Mouse (Mus musculus): ENCODE measurements around the gene Apoa2. TPM values are rescaled to one million over a fixed set of nuclear protein-coding genes. Genes with fewer than 3 reads are reported as not detected.

Gene Apoa2
- polyA plus RNA-seq, 1 experiment from 2014 or later, result 1.9 TPM

DNA sequence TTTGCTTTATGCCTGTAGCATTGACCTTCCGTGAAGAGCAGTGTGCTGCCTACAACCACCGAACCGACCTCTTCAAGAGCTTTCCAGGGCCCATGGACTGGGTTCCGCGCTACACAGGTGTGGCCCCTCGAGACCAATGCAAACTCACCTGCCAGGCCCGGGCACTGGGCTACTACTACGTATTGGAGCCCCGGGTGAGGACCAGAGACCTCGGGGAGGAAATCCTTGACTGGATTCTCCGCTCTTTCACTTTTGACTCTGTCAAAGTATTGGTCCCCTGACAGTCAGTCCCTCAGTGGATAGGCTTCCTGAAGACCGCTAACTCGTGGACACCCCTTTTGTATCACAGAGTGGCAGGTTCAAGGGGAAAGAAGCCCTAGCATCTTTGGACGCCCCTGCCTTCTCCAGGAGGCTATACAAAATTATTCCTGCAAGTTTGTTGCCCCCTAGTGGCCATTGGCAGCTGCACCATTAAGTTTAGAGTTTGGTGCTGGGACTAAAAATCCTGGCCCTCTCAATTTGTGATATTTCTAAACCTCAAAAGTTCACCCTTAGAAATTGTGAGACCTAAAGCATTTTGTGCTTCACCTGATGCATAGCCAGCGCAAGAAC is 32.2 kb downstream of the Apoa2 start:
- H3K9ac ChIP-seq (ENCODE audit: low read length), result no peak overlapping the region
- no peak overlapping the region for H3K4me2 ChIP-seq (ENCODE audit: low read depth, low read length, severe bottlenecking)
- H3K9me3 ChIP-seq (ENCODE audit: control insufficient read depth, low read length), result no peaks in the 10 kb centered on the region
- no peaks in the 10 kb centered on the region; the same call in 1 of the 2 replicates for H3K36me3 ChIP-seq (ENCODE audit: control insufficient read depth, insufficient read depth, low read length)
- peak; percentile 75 for DNase-seq (ENCODE audit: low spot score)
- peak; percentile 29; the same call in 1 of the 2 replicates for ATAC-seq (replicated peaks; ENCODE audit: low FRiP score)
- H3K27me3 ChIP-seq (ENCODE audit: control insufficient read depth, insufficient read depth, low read length), result no peaks in the 10 kb centered on the region
- no peak overlapping the region for H3K27ac ChIP-seq (ENCODE audit: low read depth, low read length)
- H3K4me3 ChIP-seq (ENCODE audit: low read depth, low read length), result no peak overlapping the region
- WGBS, result 69% methylated on average over 15 of the region's 15 CpGs
- H3K4me1 ChIP-seq (replicated peaks; ENCODE audit: control insufficient read depth, insufficient read depth, low read length), result peaks cover 6% of the 10 kb centered on the region; the same call in 1 of the 2 replicates

- WGBS, result 90% methylated on average over 9 of the region's 9 CpGs
- no peaks in the 10 kb centered on the region; the same call in 1 of the 2 replicates for H3K36me3 ChIP-seq (ENCODE audit: control insufficient read depth, insufficient read depth, low read length)
- no peak overlapping the region for H3K4me2 ChIP-seq (ENCODE audit: low read depth, low read length, severe bottlenecking)
These were observed 32.9 kb downstream of the Apoa2 start for GRCm38 (mm10) chr1:171257781-171258180.

GRCm38 (mm10) chr1:171258921-171259320 is 34.1 kb downstream of the Apoa2 start:
- DNase-seq (ENCODE audit: low spot score), result no peak
- H3K4me1 ChIP-seq (replicated peaks; ENCODE audit: control insufficient read depth, insufficient read depth, low read length), result no peaks in the 10 kb centered on the region
- H3K4me2 ChIP-seq (ENCODE audit: low read depth, low read length, severe bottlenecking), result no peak overlapping the region
- H3K27me3 ChIP-seq (ENCODE audit: control insufficient read depth, insufficient read depth, low read length), result no peaks in the 10 kb centered on the region
- H3K4me3 ChIP-seq (ENCODE audit: low read depth, low read length), result no peak overlapping the region
- no peaks in the 10 kb centered on the region; the same call in 1 of the 2 replicates for H3K36me3 ChIP-seq (ENCODE audit: control insufficient read depth, insufficient read depth, low read length)
- no peaks in the 10 kb centered on the region for H3K9me3 ChIP-seq (ENCODE audit: control insufficient read depth, low read length)
- no peak for ATAC-seq (replicated peaks; ENCODE audit: low FRiP score)
- 80% methylated on average over 17 of the region's 17 CpGs for WGBS
- H3K27ac ChIP-seq (ENCODE audit: low read depth, low read length), result no peak overlapping the region
- no peak overlapping the region for H3K9ac ChIP-seq (ENCODE audit: low read length)

More at GRCm38 (mm10) chr1:171257781-171258180, 32.9 kb downstream of the Apoa2 start:
- no peak for DNase-seq (ENCODE audit: low spot score)
- Histone ChIP-seq H3K9me3 (ENCODE audit: control insufficient read depth, low read length) (no peaks in the 10 kb centered on the region), H3K27ac (ENCODE audit: low read depth, low read length) (no peak overlapping the region), H3K4me1 (replicated peaks; ENCODE audit: control insufficient read depth, insufficient read depth, low read length) (no peaks in the 10 kb centered on the region; the same call in 1 of the 2 replicates), H3K27me3 (ENCODE audit: control insufficient read depth, insufficient read depth, low read length) (no peaks in the 10 kb centered on the region), H3K9ac (ENCODE audit: low read length) (no peak overlapping the region), H3K4me3 (ENCODE audit: low read depth, low read length) (no peak overlapping the region)
- no peak for ATAC-seq (replicated peaks; ENCODE audit: low FRiP score)

DNA sequence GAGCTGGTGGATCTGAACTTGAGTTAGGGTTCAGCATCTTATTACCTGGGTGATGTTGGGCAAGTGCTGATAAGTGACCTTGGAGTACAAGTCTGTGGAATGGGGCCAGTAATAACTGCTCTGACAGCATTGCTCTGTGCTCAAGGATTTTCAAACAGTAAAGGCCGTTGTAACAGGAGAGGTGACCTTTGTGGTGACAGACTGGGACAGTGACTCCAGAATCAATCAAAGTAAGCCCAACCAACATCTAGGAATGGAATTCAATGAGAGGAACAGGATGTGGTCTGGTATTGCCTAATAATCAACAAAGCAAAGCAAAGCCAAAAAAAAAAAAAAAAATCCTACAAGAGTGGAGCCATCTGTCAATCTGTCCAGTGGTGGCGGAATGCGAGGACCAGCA is 35.5 kb downstream of the Apoa2 start:
- Histone ChIP-seq H3K9ac (ENCODE audit: low read length) (no peak overlapping the region), H3K9me3 (ENCODE audit: control insufficient read depth, low read length) (no peaks in the 10 kb centered on the region), H3K36me3 (ENCODE audit: control insufficient read depth, insufficient read depth, low read length) (no peaks in the 10 kb centered on the region; the same call in 1 of the 2 replicates), H3K4me1 (replicated peaks; ENCODE audit: control insufficient read depth, insufficient read depth, low read length) (no peaks in the 10 kb centered on the region), H3K27me3 (ENCODE audit: control insufficient read depth, insufficient read depth, low read length) (no peaks in the 10 kb centered on the region), H3K4me3 (ENCODE audit: low read depth, low read length) (no peak overlapping the region), H3K27ac (ENCODE audit: low read depth, low read length) (no peak overlapping the region), H3K4me2 (ENCODE audit: low read depth, low read length, severe bottlenecking) (no peak overlapping the region)
- WGBS, result 83% methylated on average over 3 of the region's 3 CpGs
- ATAC-seq (replicated peaks; ENCODE audit: low FRiP score) (no peak), DNase-seq (ENCODE audit: low spot score) (no peak)

GRCm38 (mm10) chr1:171262594-171263130 is 37.8 kb downstream of the Apoa2 start:
- H3K36me3 ChIP-seq (ENCODE audit: control insufficient read depth, insufficient read depth, low read length), result no peaks in the 10 kb centered on the region
- DNase-seq (ENCODE audit: low spot score) (peak; percentile 55), ATAC-seq (replicated peaks; ENCODE audit: low FRiP score) (peak; percentile 45)
- H3K9me3 ChIP-seq (ENCODE audit: control insufficient read depth, low read length), result no peaks in the 10 kb centered on the region
- no peak overlapping the region; the same call in 1 of the 2 replicates for H3K9ac ChIP-seq (ENCODE audit: low read length)
- H3K27ac ChIP-seq (ENCODE audit: low read depth, low read length), result peak overlapping the region; percentile 25; the same call in 1 of the 2 replicates
- H3K4me3 ChIP-seq (ENCODE audit: low read depth, low read length), result peak overlapping the region; percentile 14
- WGBS, result 12% methylated on average over 8 of the region's 8 CpGs
- H3K4me2 ChIP-seq (ENCODE audit: low read depth, low read length, severe bottlenecking), result peak overlapping the region; percentile 46
- H3K27me3 ChIP-seq (ENCODE audit: control insufficient read depth, insufficient read depth, low read length), result no peaks in the 10 kb centered on the region
- H3K4me1 ChIP-seq (replicated peaks; ENCODE audit: control insufficient read depth, insufficient read depth, low read length), result no peaks in the 10 kb centered on the region

GRCm38 (mm10) chr1:171263185-171263611 is 38.3 kb downstream of the Apoa2 start:
- DNase-seq (ENCODE audit: low spot score), result no peak
- ATAC-seq (replicated peaks; ENCODE audit: low FRiP score), result peak; percentile 87
- Histone ChIP-seq H3K9me3 (ENCODE audit: control insufficient read depth, low read length) (no peaks in the 10 kb centered on the region), H3K27ac (ENCODE audit: low read depth, low read length) (no peak overlapping the region), H3K4me2 (ENCODE audit: low read depth, low read length, severe bottlenecking) (peak overlapping the region; percentile 46; the same call in 1 of the 2 replicates), H3K4me1 (replicated peaks; ENCODE audit: control insufficient read depth, insufficient read depth, low read length) (no peaks in the 10 kb centered on the region), H3K27me3 (ENCODE audit: control insufficient read depth, insufficient read depth, low read length) (no peaks in the 10 kb centered on the region), H3K4me3 (ENCODE audit: low read depth, low read length) (peak overlapping the region; percentile 14), H3K9ac (ENCODE audit: low read length) (no peak overlapping the region), H3K36me3 (ENCODE audit: control insufficient read depth, insufficient read depth, low read length) (no peaks in the 10 kb centered on the region)
- WGBS, result 0% methylated on average over 2 of the region's 2 CpGs

DNA sequence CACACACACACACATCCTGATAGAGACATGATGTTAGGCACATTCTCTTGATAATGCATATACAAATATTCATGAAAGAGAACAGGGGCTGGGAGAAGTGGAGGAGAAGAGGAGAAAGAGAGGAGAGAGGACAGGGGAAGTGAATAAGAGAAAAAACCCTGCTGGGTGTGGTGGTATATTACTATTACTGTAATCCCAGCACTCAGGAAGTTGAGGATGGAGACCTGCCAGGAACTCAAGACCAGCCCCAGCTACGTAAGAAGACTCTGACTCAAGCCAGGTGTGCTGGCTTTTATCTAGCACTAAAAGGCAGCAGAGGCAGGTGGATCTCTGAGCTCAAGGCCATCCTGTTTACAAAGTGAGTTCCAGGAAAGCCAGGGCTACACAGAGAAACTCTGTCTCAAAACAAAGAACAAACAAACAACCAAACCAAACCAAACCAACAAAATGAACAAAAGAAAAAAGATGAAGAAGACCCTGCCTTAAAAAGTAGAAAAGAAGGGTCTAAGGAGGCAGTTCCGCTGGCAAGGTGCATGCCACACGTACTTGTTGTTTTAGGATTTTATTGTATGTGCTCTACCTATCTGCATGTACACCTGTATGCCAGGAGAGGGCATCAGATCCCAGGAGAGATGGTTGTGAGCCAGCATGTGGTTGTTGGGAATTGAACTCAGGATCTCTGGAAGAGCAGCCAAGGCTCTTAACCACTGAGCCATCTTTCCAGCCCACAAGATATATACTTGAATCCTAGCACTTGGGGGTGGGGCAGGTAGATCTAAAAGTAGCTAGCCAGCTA is 39.0 kb downstream of the Apoa2 start:
- no peak overlapping the region for H3K4me2 ChIP-seq (ENCODE audit: low read depth, low read length, severe bottlenecking)
- no peak; the same call in 1 of the 2 replicates for ATAC-seq (replicated peaks; ENCODE audit: low FRiP score)
- WGBS, result 86% methylated on average over 3 of the region's 3 CpGs

DNA sequence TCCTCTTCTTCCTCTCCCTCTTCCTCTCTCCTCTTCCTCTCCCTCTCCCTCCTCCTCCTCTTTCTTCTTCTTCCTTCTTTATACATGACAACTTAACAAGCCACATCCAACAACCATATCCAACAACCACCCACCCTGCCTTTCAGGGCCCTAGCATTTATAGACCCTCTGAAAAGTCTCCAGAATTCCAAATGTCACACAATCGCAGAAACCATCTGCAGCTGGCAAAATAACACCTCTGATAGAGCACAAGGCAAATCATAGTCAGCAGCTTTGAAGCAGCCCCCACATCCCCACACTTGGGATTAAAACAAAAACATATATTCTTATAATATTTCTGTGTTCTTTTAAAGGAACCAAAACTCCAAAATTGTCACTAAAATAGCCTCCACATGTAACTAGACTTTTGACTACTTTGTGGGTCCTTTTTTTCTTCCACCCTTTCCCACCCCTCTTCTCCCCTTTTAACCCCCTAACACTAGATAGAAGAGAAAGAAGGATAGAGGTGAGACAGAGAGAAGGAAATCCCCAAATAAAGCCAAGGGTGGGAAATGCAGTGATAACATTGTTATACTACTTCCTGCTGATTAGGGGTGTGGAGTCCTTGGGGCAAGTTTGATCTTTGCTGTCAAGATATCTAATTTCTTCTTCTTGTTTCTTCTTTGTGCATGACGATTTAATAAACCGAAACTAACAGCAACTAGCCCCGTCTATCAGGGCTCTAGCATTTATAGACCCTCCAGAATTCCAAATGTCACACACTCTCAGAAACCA is 41.3 kb downstream of the Apoa2 start:
- 83% methylated on average over 4 of the region's 4 CpGs for WGBS
- ATAC-seq (replicated peaks; ENCODE audit: low FRiP score) (no peak), DNase-seq (ENCODE audit: low spot score) (no peak)
- no peaks in the 10 kb centered on the region for H3K27me3 ChIP-seq (ENCODE audit: control insufficient read depth, insufficient read depth, low read length)
- H3K4me1 ChIP-seq (replicated peaks; ENCODE audit: control insufficient read depth, insufficient read depth, low read length), result peaks cover 5% of the 10 kb centered on the region; the same call in 1 of the 2 replicates
- H3K27ac ChIP-seq (ENCODE audit: low read depth, low read length), result no peak overlapping the region
- H3K36me3 ChIP-seq (ENCODE audit: control insufficient read depth, insufficient read depth, low read length), result no peaks in the 10 kb centered on the region
- H3K9ac ChIP-seq (ENCODE audit: low read length), result no peak overlapping the region
- H3K9me3 ChIP-seq (ENCODE audit: control insufficient read depth, low read length), result no peaks in the 10 kb centered on the region
- no peak overlapping the region for H3K4me3 ChIP-seq (ENCODE audit: low read depth, low read length)
- no peak overlapping the region for H3K4me2 ChIP-seq (ENCODE audit: low read depth, low read length, severe bottlenecking)

More for the DNA sequence above, 39.0 kb downstream of the Apoa2 start:
- Histone ChIP-seq H3K9ac (ENCODE audit: low read length) (no peak overlapping the region), H3K36me3 (ENCODE audit: control insufficient read depth, insufficient read depth, low read length) (no peaks in the 10 kb centered on the region), H3K27me3 (ENCODE audit: control insufficient read depth, insufficient read depth, low read length) (no peaks in the 10 kb centered on the region), H3K9me3 (ENCODE audit: control insufficient read depth, low read length) (no peaks in the 10 kb centered on the region), H3K27ac (ENCODE audit: low read depth, low read length) (no peak overlapping the region), H3K4me3 (ENCODE audit: low read depth, low read length) (no peak overlapping the region), H3K4me1 (replicated peaks; ENCODE audit: control insufficient read depth, insufficient read depth, low read length) (no peaks in the 10 kb centered on the region)
- DNase-seq (ENCODE audit: low spot score), result no peak
